Mouse (Mus musculus) cerebellum, adult 2 months (tissue): Measurements from ENCODE around the gene S100a4. TPM values are rescaled to one million over a fixed set of nuclear protein-coding genes. Genes with fewer than 3 reads are reported as not detected.

ENCODE experiments used
- DNase-seq, 2 experiments: peaks; one replicate each; pipeline ENCODE4 v3.0.0; 2021
- H3K27ac ChIP-seq: fragments of 200-500 bp; 2 replicates; pipeline ENCODE4 v1.5.1; 2012; ENCODE audit warnings: low read length, control low read depth, inconsistent platforms; ENCODE audit not compliant: insufficient read depth
- H3K27me3 ChIP-seq: fragments of 200-500 bp; 2 replicates; pipeline ENCODE4 v1.6.1; 2012; ENCODE audit warnings: inconsistent platforms, mild to moderate bottlenecking, low read length, moderate library complexity; ENCODE audit not compliant: control insufficient read depth, insufficient read depth
- H3K4me1 ChIP-seq: fragments of 200-500 bp; 2 replicates; pipeline ENCODE4 v1.6.1; 2011; ENCODE audit warnings: low read length; ENCODE audit not compliant: control insufficient read depth, insufficient read depth
- H3K4me3 ChIP-seq: fragments of 200-500 bp; replicated peaks from 2 replicates; pipeline ENCODE3; 2011; ENCODE audit warnings: mild to moderate bottlenecking, low read depth, low read length, control low read depth; ENCODE audit not compliant: insufficient read depth
- CTCF ChIP-seq: fragments of 200-500 bp; IDR thresholded peaks from 2 replicates; pipeline ENCODE4 v1.5.1; 2011; ENCODE audit warnings: low read depth, mild to moderate bottlenecking, control low read depth, low read length, moderate library complexity, borderline replicate concordance; ENCODE audit not compliant: insufficient read depth
- POLR2A ChIP-seq: fragments of 200-500 bp; IDR thresholded peaks from 2 replicates; pipeline ENCODE4 v1.6.1; 2011; ENCODE audit warnings: low read length, control low read depth, borderline replicate concordance; ENCODE audit not compliant: insufficient read depth
- WGBS: fragments of 180-500 bp; shearing (Covaris S2); methylation state at CpG from one replicate; pipeline ENCODE4 v1.1.7; 2018; 5-methylcytosine and 5-hydroxymethylcytosine counted together
- polyA plus RNA-seq: library from polyadenylated mRNA; depleted of rRNA; stranded (reverse); fragments of >200 nt; gene quantifications from 2 replicates; pipeline ENCODE4 v1.2.3, GENCODE M21; 2012; rRNA removed

The S100a4 gene
- polyA plus RNA-seq, 1 experiment, result 2.7 TPM

- Histone ChIP-seq H3K4me3 (no peak overlapping the region), H3K27me3 (no peaks in the 10 kb centered on the region), H3K27ac (no peak overlapping the region), H3K4me1 (no peaks in the 10 kb centered on the region)
- 87% methylated on average over 2 of the region's 2 CpGs for WGBS
- DNase-seq, result no peak
- no peak for TF ChIP-seq CTCF
- TF ChIP-seq POLR2A, result no peak
Observed at GRCm38 (mm10) chr3:90649832-90650231, 46.3 kb downstream of the S100a4 start.

DNA sequence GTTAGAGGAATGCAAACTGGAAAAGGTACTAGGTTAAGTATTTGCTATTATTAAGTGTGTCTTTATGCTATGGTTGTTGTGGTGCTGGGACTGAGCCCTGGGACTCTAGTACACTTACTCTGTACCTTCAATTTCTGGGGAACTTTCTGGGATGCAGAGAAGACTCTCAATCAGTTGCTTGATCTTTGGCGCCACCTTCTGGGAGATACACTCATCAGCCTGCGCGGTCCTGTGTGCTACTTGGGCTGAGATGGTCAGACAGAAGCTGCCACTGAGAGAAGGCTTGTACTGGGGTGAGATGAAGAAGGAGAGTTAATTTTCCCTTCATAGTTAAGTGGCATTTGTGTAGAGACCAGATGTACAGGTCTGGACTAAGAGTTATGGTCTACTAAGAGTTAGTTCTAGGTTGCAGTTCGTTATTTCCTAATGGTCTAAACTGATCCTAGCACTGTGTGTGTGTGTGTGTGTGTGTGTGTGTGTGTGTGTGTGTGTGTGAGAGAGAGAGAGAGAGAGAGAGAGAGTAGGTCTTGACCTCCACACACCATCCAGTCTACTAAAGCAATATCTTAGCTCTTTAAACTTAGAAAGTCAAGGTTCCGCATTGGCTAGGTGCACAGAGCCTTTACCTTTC lies 49.4 kb downstream of the S100a4 start:
- 36% methylated on average over 5 of the region's 5 CpGs for WGBS
- Histone ChIP-seq H3K27ac (no peak overlapping the region), H3K27me3 (no peaks in the 10 kb centered on the region), H3K4me1 (no peaks in the 10 kb centered on the region), H3K4me3 (no peak overlapping the region)
- DNase-seq, result peak; percentile 53 to 64
- no peak for TF ChIP-seq POLR2A
- TF ChIP-seq CTCF, result peak; percentile 81

DNA sequence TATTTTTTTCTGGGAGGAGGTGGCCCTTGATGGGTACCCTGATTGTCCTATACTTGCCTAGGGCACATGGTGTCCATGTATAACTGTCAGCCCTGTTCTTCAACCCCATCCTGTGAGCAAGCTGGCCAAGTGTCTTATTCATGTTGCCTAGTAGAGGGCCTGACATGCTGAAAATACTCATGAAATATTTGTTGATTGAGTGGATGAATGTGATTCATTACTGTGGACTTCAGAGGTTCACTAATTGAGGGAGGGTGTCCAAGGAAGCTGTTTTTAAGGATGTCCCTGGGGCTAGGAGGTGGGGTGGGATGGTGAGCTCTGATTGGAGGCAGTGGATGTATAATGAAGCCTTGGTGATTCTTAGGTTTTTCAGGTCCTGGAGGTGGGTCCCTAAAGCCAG lies 50.1 kb downstream of the S100a4 start, which contains the start of gene S100a7a:
TSS of gene S100a7a (plus strand) at position 301 of the 400 bp plus-strand sequence.
- no peaks in the 10 kb centered on the region for H3K27me3 ChIP-seq
- no peak within 1 kb of the TSS for H3K27ac ChIP-seq
- no peaks in the 10 kb centered on the region for H3K4me1 ChIP-seq
- no peak for TF ChIP-seq POLR2A
- TF ChIP-seq CTCF, result no peak
- no peak for DNase-seq
- H3K4me3 ChIP-seq, result no peak within 1 kb of the TSS

Other genes with a start within 250 kb of the S100a4 start
- 6.1 and 7.1 TPM in 2 replicates for gene Slc27a3, start 213.8 kb upstream of the S100a4 start, polyA plus RNA-seq
- gene Ints3, start 170.1 kb upstream of the S100a4 start, polyA plus RNA-seq, result 48.5 and 51.4 TPM in 2 replicates
- 16.1 TPM in 2 replicates for gene Npr1, start 137.9 kb upstream of the S100a4 start, polyA plus RNA-seq
- 98.7 and 107 TPM in 2 replicates for gene Ilf2, start 127.6 kb upstream of the S100a4 start, polyA plus RNA-seq
- 77.6 and 82.4 TPM in 2 replicates for gene Snapin, start 112.7 kb upstream of the S100a4 start, polyA plus RNA-seq
- gene Chtop, start 94.3 kb upstream of the S100a4 start, polyA plus RNA-seq, result 148 and 151 TPM in 2 replicates
- gene S100a1, start 89.4 kb upstream of the S100a4 start, polyA plus RNA-seq, result 205 and 240 TPM in 2 replicates
- gene S100a13, start 89.3 kb upstream of the S100a4 start, polyA plus RNA-seq, result 57.9 and 66.1 TPM in 2 replicates
- gene S100a14, start 76.9 kb upstream of the S100a4 start, polyA plus RNA-seq, result not detected in 2 replicates
- 137 and 149 TPM in 2 replicates for gene S100a16, start 66.5 kb upstream of the S100a4 start, polyA plus RNA-seq
- 0.86 and 1.3 TPM in 2 replicates for gene S100a3, start 43.2 kb upstream of the S100a4 start, polyA plus RNA-seq
- gene S100a2, start 13.5 kb upstream of the S100a4 start, polyA plus RNA-seq, result not detected in 2 replicates
- not detected in 2 replicates for gene Gm42674, start 1.9 kb upstream of the S100a4 start, polyA plus RNA-seq
- not detected in 2 replicates for gene S100a5, start 4.8 kb downstream of the S100a4 start, polyA plus RNA-seq
- 32.0 and 36.0 TPM in 2 replicates for gene S100a6, start 9.1 kb downstream of the S100a4 start, polyA plus RNA-seq
- 0.31 and 0.38 TPM in 2 replicates for gene S100a7a, start 50.2 kb downstream of the S100a4 start, polyA plus RNA-seq
- gene S100a8, start 65.2 kb downstream of the S100a4 start, polyA plus RNA-seq, result 4.4 and 8.4 TPM in 2 replicates
- 5.3 and 18.0 TPM in 2 replicates for gene S100a9, start 92.0 kb downstream of the S100a4 start, polyA plus RNA-seq
- gene Pglyrp4, start 123.1 kb downstream of the S100a4 start, polyA plus RNA-seq, result not detected in 2 replicates
- not detected in 2 replicates for gene Gm5849, start 174.1 kb downstream of the S100a4 start, polyA plus RNA-seq